Mouse (Mus musculus): ENCODE data around the gene Frmpd4. TPM values are rescaled to one million over a fixed set of nuclear protein-coding genes. Genes with fewer than 3 reads are reported as not detected.

Frmpd4 gene
- polyA plus RNA-seq, 1 experiment = 0.01 TPM

DNA sequence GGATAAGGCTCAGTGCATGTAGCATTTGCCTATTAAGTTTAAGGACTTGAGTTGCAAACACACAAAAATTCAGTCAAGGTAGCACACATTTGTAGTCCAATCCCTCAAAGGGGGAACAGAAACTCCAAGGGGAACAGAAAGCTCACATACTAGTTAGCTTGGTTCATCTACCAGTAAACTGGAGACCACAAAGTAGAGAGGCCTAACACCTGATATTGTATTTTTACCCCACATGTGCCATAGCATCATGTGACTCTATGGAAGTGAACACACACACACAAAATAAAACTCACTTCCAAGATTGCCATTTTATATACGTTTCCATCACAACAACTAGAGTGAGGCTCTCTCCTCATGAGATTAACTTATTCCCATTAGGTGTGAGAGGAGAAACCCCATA, 264.9 kb downstream of the Frmpd4 start:
- no peaks in the 10 kb centered on the region for H3K4me1 ChIP-seq (ENCODE audit: control insufficient read depth, insufficient read depth, insufficient read length, low read length)
- 77% methylated on average over 1 of the region's 1 CpGs for WGBS

DNA sequence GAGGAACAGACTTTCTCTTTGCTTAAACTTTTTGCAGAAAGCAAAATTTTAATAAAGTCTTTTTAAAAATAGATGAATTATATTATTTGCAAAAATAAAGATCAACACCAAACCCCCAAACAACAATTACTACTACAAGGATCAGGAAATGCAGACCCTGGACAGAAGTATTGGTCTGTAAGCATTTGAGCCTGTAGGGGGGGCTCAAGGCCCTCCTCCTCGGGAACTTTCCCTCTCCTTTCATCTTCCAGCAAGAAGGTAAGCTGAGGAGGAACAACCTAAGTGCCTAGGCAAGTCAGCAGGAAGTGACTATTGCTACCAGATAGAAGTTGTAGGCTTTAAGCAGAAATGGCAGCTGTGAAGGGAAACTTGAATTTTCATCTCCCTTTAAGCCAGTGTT, 266.9 kb downstream of the Frmpd4 start:
- no peaks in the 10 kb centered on the region for H3K36me3 ChIP-seq (ENCODE audit: control insufficient read depth, insufficient read depth, low read length)
- H3K4me1 ChIP-seq (ENCODE audit: control insufficient read depth, insufficient read depth, insufficient read length, low read length) = no peaks in the 10 kb centered on the region
- no peaks in the 10 kb centered on the region for H3K27me3 ChIP-seq (ENCODE audit: control insufficient read depth, insufficient read depth, low read length)
- H3K4me3 ChIP-seq (ENCODE audit: low read depth, low read length) = no peak overlapping the region
- TF ChIP-seq POLR2A (IDR thresholded peaks at IDR 0.05; ENCODE audit: low read depth, low read length) = no peak
- TF ChIP-seq CTCF (IDR thresholded peaks at IDR 0.05; ENCODE audit: extremely low read depth, insufficient read length, insufficient replicate concordance, low read depth, low read length) = no peak
- 4% methylated on average over 1 of the region's 1 CpGs for WGBS
- no peak overlapping the region for H3K27ac ChIP-seq (ENCODE audit: insufficient read depth, low read depth, low read length)

More for the DNA sequence above, 264.9 kb downstream of the Frmpd4 start:
- H3K27ac ChIP-seq (ENCODE audit: insufficient read depth, low read depth, low read length) = no peak overlapping the region
- H3K4me3 ChIP-seq (ENCODE audit: low read depth, low read length) = no peak overlapping the region
- no peaks in the 10 kb centered on the region for H3K27me3 ChIP-seq (ENCODE audit: control insufficient read depth, insufficient read depth, low read length)
- no peak for TF ChIP-seq CTCF (IDR thresholded peaks at IDR 0.05; ENCODE audit: extremely low read depth, insufficient read length, insufficient replicate concordance, low read depth, low read length)
- TF ChIP-seq POLR2A (IDR thresholded peaks at IDR 0.05; ENCODE audit: low read depth, low read length) = no peak
- H3K36me3 ChIP-seq (ENCODE audit: control insufficient read depth, insufficient read depth, low read length) = no peaks in the 10 kb centered on the region

DNA sequence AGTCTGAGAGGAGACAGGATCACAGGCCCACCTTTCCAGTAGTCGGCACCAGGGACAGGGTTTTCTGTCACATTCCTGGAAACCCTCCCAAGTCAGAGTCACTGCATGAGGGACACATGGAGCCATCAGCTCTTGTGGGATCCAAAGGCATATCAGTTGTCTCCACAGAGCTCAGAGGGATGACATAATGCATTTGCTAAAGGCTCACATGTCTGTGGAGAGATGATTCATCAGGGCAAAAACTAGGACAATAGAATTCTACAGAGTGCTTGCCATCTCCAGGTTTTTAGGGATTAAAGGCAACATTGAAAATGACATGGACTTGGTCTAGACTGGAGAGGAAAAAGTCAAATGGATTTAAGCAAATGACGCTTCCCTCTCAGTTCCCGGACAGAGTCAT, 284.5 kb downstream of the Frmpd4 start:
- TF ChIP-seq POLR2A (IDR thresholded peaks at IDR 0.05; ENCODE audit: low read depth, low read length) (no peak), CTCF (IDR thresholded peaks at IDR 0.05; ENCODE audit: extremely low read depth, insufficient read length, insufficient replicate concordance, low read depth, low read length) (no peak)

DNA sequence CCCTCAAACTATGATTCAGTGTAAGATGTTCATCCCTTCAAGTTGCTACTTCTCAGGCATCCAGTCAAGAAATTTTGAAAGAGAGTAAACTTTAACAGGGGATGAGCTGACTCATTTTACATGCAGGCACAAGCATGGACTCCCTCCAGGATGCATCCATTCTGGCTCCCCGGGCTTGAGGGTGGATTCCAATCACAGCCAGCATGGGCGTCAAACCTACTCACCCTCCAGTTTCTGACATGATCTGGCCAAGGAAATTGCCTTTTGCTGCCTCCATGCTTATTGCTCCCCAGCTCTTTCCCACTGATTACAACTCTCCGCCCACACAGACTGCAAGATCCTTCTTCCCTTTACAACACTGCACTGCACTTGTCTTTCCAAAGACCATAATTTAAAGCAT, 370.0 kb downstream of the Frmpd4 start:
- Histone ChIP-seq H3K4me3 (ENCODE audit: low read depth, low read length) (no peak overlapping the region), H3K27me3 (ENCODE audit: control insufficient read depth, insufficient read depth, low read length) (no peaks in the 10 kb centered on the region), H3K4me1 (ENCODE audit: control insufficient read depth, insufficient read depth, insufficient read length, low read length) (no peaks in the 10 kb centered on the region), H3K36me3 (ENCODE audit: control insufficient read depth, insufficient read depth, low read length) (no peaks in the 10 kb centered on the region), H3K27ac (ENCODE audit: insufficient read depth, low read depth, low read length) (no peak overlapping the region)
- WGBS = 71% methylated on average over 3 of the region's 3 CpGs
- no peak for TF ChIP-seq POLR2A (IDR thresholded peaks at IDR 0.05; ENCODE audit: low read depth, low read length)
- TF ChIP-seq CTCF (IDR thresholded peaks at IDR 0.05; ENCODE audit: extremely low read depth, insufficient read length, insufficient replicate concordance, low read depth, low read length) = no peak

More for the DNA sequence above, 284.5 kb downstream of the Frmpd4 start:
- Histone ChIP-seq H3K36me3 (ENCODE audit: control insufficient read depth, insufficient read depth, low read length) (no peaks in the 10 kb centered on the region), H3K4me3 (ENCODE audit: low read depth, low read length) (no peak overlapping the region), H3K27me3 (ENCODE audit: control insufficient read depth, insufficient read depth, low read length) (no peaks in the 10 kb centered on the region), H3K4me1 (ENCODE audit: control insufficient read depth, insufficient read depth, insufficient read length, low read length) (no peaks in the 10 kb centered on the region), H3K27ac (ENCODE audit: insufficient read depth, low read depth, low read length) (no peak overlapping the region)
- 84% methylated on average over 3 of the region's 3 CpGs for WGBS

DNA sequence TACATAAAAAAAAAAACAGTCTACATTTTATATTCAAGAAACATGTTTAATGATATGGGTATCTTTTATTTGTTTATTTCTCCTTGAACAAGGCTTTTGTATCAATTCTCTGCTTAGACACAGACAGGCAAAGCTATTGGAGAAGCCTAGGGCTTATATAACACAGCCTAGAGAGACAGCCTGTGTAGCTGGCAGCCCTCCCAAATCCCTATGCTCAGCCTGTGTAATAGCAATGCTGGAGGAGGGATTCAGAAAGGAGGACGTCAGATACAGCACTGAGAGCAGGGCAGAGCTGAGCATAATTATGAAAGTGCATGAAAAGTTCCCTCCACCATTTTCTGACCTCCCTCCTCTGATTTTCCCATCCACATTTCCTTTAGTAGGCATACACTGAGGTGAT, 385.1 kb downstream of the Frmpd4 start:
- Histone ChIP-seq H3K4me3 (ENCODE audit: low read depth, low read length) (no peak overlapping the region), H3K27me3 (ENCODE audit: control insufficient read depth, insufficient read depth, low read length) (no peaks in the 10 kb centered on the region), H3K36me3 (ENCODE audit: control insufficient read depth, insufficient read depth, low read length) (no peaks in the 10 kb centered on the region), H3K27ac (ENCODE audit: insufficient read depth, low read depth, low read length) (no peak overlapping the region), H3K4me1 (ENCODE audit: control insufficient read depth, insufficient read depth, insufficient read length, low read length) (no peaks in the 10 kb centered on the region)
- 62% methylated on average over 1 of the region's 1 CpGs for WGBS
- no peak for TF ChIP-seq POLR2A (IDR thresholded peaks at IDR 0.05; ENCODE audit: low read depth, low read length)
- no peak for TF ChIP-seq CTCF (IDR thresholded peaks at IDR 0.05; ENCODE audit: extremely low read depth, insufficient read length, insufficient replicate concordance, low read depth, low read length)

DNA sequence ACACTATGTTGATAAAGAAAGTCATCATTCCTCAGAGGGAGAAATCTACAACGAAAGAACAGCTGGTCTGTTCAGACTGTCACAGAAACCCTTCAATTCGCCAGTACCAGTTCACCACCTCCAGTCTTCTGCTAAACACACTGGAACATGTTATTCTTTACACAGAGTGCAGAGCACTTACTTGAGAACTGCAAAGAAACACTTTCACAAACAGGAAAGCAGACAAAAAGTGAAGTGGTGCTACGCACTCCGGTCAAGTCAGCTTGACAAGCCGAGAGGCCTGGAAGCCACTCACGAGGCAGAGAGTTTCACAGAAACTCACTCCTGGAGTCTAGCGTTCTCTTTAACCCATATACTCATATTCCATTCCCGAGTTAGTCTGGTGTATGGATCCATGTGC, 387.5 kb downstream of the Frmpd4 start:
- TF ChIP-seq POLR2A (IDR thresholded peaks at IDR 0.05; ENCODE audit: low read depth, low read length) = no peak
- TF ChIP-seq CTCF (IDR thresholded peaks at IDR 0.05; ENCODE audit: extremely low read depth, insufficient read length, insufficient replicate concordance, low read depth, low read length) = no peak
- H3K4me1 ChIP-seq (ENCODE audit: control insufficient read depth, insufficient read depth, insufficient read length, low read length) = no peaks in the 10 kb centered on the region
- H3K4me3 ChIP-seq (ENCODE audit: low read depth, low read length) = no peak overlapping the region
- WGBS = 75% methylated on average over 8 of the region's 8 CpGs
- H3K27ac ChIP-seq (ENCODE audit: insufficient read depth, low read depth, low read length) = no peak overlapping the region
- H3K36me3 ChIP-seq (ENCODE audit: control insufficient read depth, insufficient read depth, low read length) = no peaks in the 10 kb centered on the region
- H3K27me3 ChIP-seq (ENCODE audit: control insufficient read depth, insufficient read depth, low read length) = no peaks in the 10 kb centered on the region

DNA sequence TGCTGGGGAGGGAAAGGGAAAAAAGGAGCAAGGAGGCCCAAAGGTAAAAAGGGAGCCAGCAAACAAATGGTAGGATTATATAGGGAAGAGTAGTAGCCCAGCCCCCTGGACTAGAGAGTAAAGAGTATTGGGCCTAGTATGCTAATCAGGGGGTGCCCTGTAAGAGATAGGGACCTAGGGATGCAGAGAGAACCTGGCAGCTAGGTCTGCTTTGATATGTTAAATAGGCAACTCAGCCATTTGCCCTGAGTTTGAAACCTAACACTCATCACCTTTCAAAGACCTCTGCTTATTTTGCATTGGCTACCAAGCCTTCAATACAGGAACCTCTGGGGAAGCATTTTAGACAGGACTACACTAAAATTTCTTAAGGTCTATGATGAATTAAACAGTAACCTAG, 414.0 kb downstream of the Frmpd4 start:
- no peak overlapping the region for H3K4me3 ChIP-seq (ENCODE audit: low read depth, low read length)
- H3K36me3 ChIP-seq (ENCODE audit: control insufficient read depth, insufficient read depth, low read length) = no peaks in the 10 kb centered on the region
- no peaks in the 10 kb centered on the region for H3K4me1 ChIP-seq (ENCODE audit: control insufficient read depth, insufficient read depth, insufficient read length, low read length)
- H3K27ac ChIP-seq (ENCODE audit: insufficient read depth, low read depth, low read length) = no peak overlapping the region
- H3K27me3 ChIP-seq (ENCODE audit: control insufficient read depth, insufficient read depth, low read length) = no peaks in the 10 kb centered on the region
- TF ChIP-seq POLR2A (IDR thresholded peaks at IDR 0.05; ENCODE audit: low read depth, low read length) (no peak), CTCF (IDR thresholded peaks at IDR 0.05; ENCODE audit: extremely low read depth, insufficient read length, insufficient replicate concordance, low read depth, low read length) (no peak)

DNA sequence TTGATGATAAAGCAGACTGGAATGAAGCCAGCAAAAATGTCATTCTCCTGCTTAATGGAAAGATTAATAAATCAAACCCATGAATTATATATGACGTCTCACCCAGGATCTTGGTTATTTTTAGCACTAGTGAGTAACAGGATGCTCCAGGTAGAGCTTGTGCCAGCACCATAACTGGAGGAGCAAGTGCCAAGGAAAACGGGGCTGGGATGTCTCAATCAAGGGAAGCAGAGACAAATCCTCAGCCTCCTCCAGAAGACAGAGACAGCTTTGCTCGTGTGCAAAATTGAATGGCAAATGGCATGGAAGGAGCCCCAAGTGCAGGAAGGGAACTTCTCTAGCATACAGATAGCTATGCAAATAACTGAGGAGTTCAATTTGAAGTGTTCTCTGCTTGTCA, 418.2 kb downstream of the Frmpd4 start:
- H3K27me3 ChIP-seq (ENCODE audit: control insufficient read depth, insufficient read depth, low read length) = no peaks in the 10 kb centered on the region
- TF ChIP-seq CTCF (IDR thresholded peaks at IDR 0.05; ENCODE audit: extremely low read depth, insufficient read length, insufficient replicate concordance, low read depth, low read length) = no peak
- no peak for TF ChIP-seq POLR2A (IDR thresholded peaks at IDR 0.05; ENCODE audit: low read depth, low read length)
- H3K4me1 ChIP-seq (ENCODE audit: control insufficient read depth, insufficient read depth, insufficient read length, low read length) = no peaks in the 10 kb centered on the region
- H3K36me3 ChIP-seq (ENCODE audit: control insufficient read depth, insufficient read depth, low read length) = no peaks in the 10 kb centered on the region
- 61% methylated on average over 3 of the region's 3 CpGs for WGBS
- H3K27ac ChIP-seq (ENCODE audit: insufficient read depth, low read depth, low read length) = no peak overlapping the region
- H3K4me3 ChIP-seq (ENCODE audit: low read depth, low read length) = no peak overlapping the region
